Mouse (Mus musculus): ENCODE results near the gene Fkbpl. TPM values are rescaled to one million over a fixed set of nuclear protein-coding genes. Genes with fewer than 3 reads are reported as not detected.

Gene Fkbpl
- polyA plus RNA-seq, 1 experiment from 2014 or later, result 17.7 TPM

GRCm38 (mm10) chr17:34630761-34631301, 13.7 kb upstream of the Fkbpl start:
- Histone ChIP-seq H3K9me3 (ENCODE audit: low read length) (no peaks in the 10 kb centered on the region), H3K4me3 (ENCODE audit: low read length) (peak overlapping the region; percentile 36), H3K9ac (replicated peaks; ENCODE audit: low read length) (peak overlapping the region; percentile 53; the same call in 1 of the 2 replicates), H3K4me1 (ENCODE audit: insufficient read depth, low read length) (peaks cover 51% of the 10 kb centered on the region), H3K36me3 (ENCODE audit: insufficient read depth, low read length) (no peaks in the 10 kb centered on the region), H3K4me2 (replicated peaks; ENCODE audit: low read depth, low read length) (peak overlapping the region; percentile 56), H3K27ac (ENCODE audit: low read length) (no peak overlapping the region), H3K27me3 (ENCODE audit: insufficient read depth, low read length) (peaks cover 26% of the 10 kb centered on the region)
- WGBS, result 2% methylated on average over 44 of the region's 48 CpGs
- no peak for ATAC-seq (ENCODE audit: low FRiP score, low TSS enrichment)

GRCm38 (mm10) chr17:34631647-34632046, 12.9 kb upstream of the Fkbpl start:
- ATAC-seq (ENCODE audit: low FRiP score, low TSS enrichment), result no peak
- Histone ChIP-seq H3K27me3 (ENCODE audit: insufficient read depth, low read length) (peaks cover 26% of the 10 kb centered on the region), H3K9ac (replicated peaks; ENCODE audit: low read length) (peak overlapping the region; percentile 54; the same call in 1 of the 2 replicates)

GRCm38 (mm10) chr17:34632261-34632691, 12.3 kb upstream of the Fkbpl start:
- peak overlapping the region; percentile 82 for H3K4me2 ChIP-seq (replicated peaks; ENCODE audit: low read depth, low read length)
- peak overlapping the region; percentile 46 for H3K4me3 ChIP-seq (ENCODE audit: low read length)
- H3K9me3 ChIP-seq (ENCODE audit: low read length), result no peaks in the 10 kb centered on the region
- H3K27ac ChIP-seq (ENCODE audit: low read length), result peak overlapping the region; percentile 28; the same call in 1 of the 2 replicates
- under 1% methylated on average over 26 of the region's 26 CpGs for WGBS
- peak; percentile 36 for ATAC-seq (ENCODE audit: low FRiP score, low TSS enrichment)
- H3K27me3 ChIP-seq (ENCODE audit: insufficient read depth, low read length), result peaks cover 26% of the 10 kb centered on the region
- peak overlapping the region; percentile 54 for H3K9ac ChIP-seq (replicated peaks; ENCODE audit: low read length)
- peaks cover 43% of the 10 kb centered on the region for H3K4me1 ChIP-seq (ENCODE audit: insufficient read depth, low read length)
- H3K36me3 ChIP-seq (ENCODE audit: insufficient read depth, low read length), result no peaks in the 10 kb centered on the region

More at GRCm38 (mm10) chr17:34631647-34632046, 12.9 kb upstream of the Fkbpl start:
- peak overlapping the region; percentile 82 for H3K4me2 ChIP-seq (replicated peaks; ENCODE audit: low read depth, low read length)
- 8% methylated on average over 12 of the region's 12 CpGs for WGBS
- H3K27ac ChIP-seq (ENCODE audit: low read length), result no peak overlapping the region
- peak overlapping the region; percentile 46 for H3K4me3 ChIP-seq (ENCODE audit: low read length)
- H3K36me3 ChIP-seq (ENCODE audit: insufficient read depth, low read length), result no peaks in the 10 kb centered on the region
- no peaks in the 10 kb centered on the region for H3K9me3 ChIP-seq (ENCODE audit: low read length)
- peaks cover 43% of the 10 kb centered on the region for H3K4me1 ChIP-seq (ENCODE audit: insufficient read depth, low read length)

- H3K4me3 ChIP-seq (ENCODE audit: low read length), result no peak overlapping the region
- H3K9me3 ChIP-seq (ENCODE audit: low read length), result no peaks in the 10 kb centered on the region
- H3K36me3 ChIP-seq (ENCODE audit: insufficient read depth, low read length), result no peaks in the 10 kb centered on the region
- H3K4me1 ChIP-seq (ENCODE audit: insufficient read depth, low read length), result peaks cover 16% of the 10 kb centered on the region
- H3K27ac ChIP-seq (ENCODE audit: low read length), result no peak overlapping the region
- H3K4me2 ChIP-seq (replicated peaks; ENCODE audit: low read depth, low read length), result no peak overlapping the region
- WGBS, result 80% methylated on average over 2 of the region's 2 CpGs
- H3K27me3 ChIP-seq (ENCODE audit: insufficient read depth, low read length), result peaks cover 14% of the 10 kb centered on the region
- ATAC-seq (ENCODE audit: low FRiP score, low TSS enrichment), result no peak
- no peak overlapping the region for H3K9ac ChIP-seq (replicated peaks; ENCODE audit: low read length)
These were observed 8.9 kb upstream of the Fkbpl start for GRCm38 (mm10) chr17:34635671-34636070.

- ATAC-seq (ENCODE audit: low FRiP score, low TSS enrichment), result no peak
- peaks cover 8% of the 10 kb centered on the region; the same call in 1 of the 2 replicates for H3K4me1 ChIP-seq (ENCODE audit: insufficient read depth, low read length)
- WGBS, result 63% methylated on average over 3 of the region's 3 CpGs
- no peaks in the 10 kb centered on the region for H3K36me3 ChIP-seq (ENCODE audit: insufficient read depth, low read length)
- H3K9ac ChIP-seq (replicated peaks; ENCODE audit: low read length), result no peak overlapping the region
- no peak overlapping the region for H3K4me2 ChIP-seq (replicated peaks; ENCODE audit: low read depth, low read length)
- H3K9me3 ChIP-seq (ENCODE audit: low read length), result no peaks in the 10 kb centered on the region
- H3K27me3 ChIP-seq (ENCODE audit: insufficient read depth, low read length), result no peaks in the 10 kb centered on the region
- no peak overlapping the region for H3K4me3 ChIP-seq (ENCODE audit: low read length)
- no peak overlapping the region for H3K27ac ChIP-seq (ENCODE audit: low read length)
These were observed 7.1 kb upstream of the Fkbpl start for GRCm38 (mm10) chr17:34637459-34637858.

- Histone ChIP-seq H3K4me1 (ENCODE audit: insufficient read depth, low read length) (peaks cover 8% of the 10 kb centered on the region; the same call in 1 of the 2 replicates), H3K9me3 (ENCODE audit: low read length) (no peaks in the 10 kb centered on the region), H3K27ac (ENCODE audit: low read length) (no peak overlapping the region), H3K27me3 (ENCODE audit: insufficient read depth, low read length) (no peaks in the 10 kb centered on the region), H3K9ac (replicated peaks; ENCODE audit: low read length) (no peak overlapping the region), H3K4me2 (replicated peaks; ENCODE audit: low read depth, low read length) (no peak overlapping the region), H3K36me3 (ENCODE audit: insufficient read depth, low read length) (no peaks in the 10 kb centered on the region), H3K4me3 (ENCODE audit: low read length) (no peak overlapping the region)
- no peak for ATAC-seq (ENCODE audit: low FRiP score, low TSS enrichment)
- 71% methylated on average over 7 of the region's 7 CpGs for WGBS
These were observed 4.9 kb upstream of the Fkbpl start for GRCm38 (mm10) chr17:34639461-34640255.

GRCm38 (mm10) chr17:34640778-34641601, 3.6 kb upstream of the Fkbpl start:
- ATAC-seq (ENCODE audit: low FRiP score, low TSS enrichment), result 0 out of 2 replicates have a peak, but pooled peaks have one; percentile 23
- Histone ChIP-seq H3K36me3 (ENCODE audit: insufficient read depth, low read length) (no peaks in the 10 kb centered on the region), H3K27me3 (ENCODE audit: insufficient read depth, low read length) (no peaks in the 10 kb centered on the region), H3K4me2 (replicated peaks; ENCODE audit: low read depth, low read length) (0 out of 2 replicates have a peak overlapping the region, but pooled peaks have one; percentile 3), H3K9ac (replicated peaks; ENCODE audit: low read length) (peak overlapping the region; percentile 32), H3K9me3 (ENCODE audit: low read length) (no peaks in the 10 kb centered on the region), H3K4me3 (ENCODE audit: low read length) (no peak overlapping the region), H3K4me1 (ENCODE audit: insufficient read depth, low read length) (peaks cover 18% of the 10 kb centered on the region), H3K27ac (ENCODE audit: low read length) (peak overlapping the region; percentile 76)
- WGBS, result 12% methylated on average over 11 of the region's 11 CpGs

- no peak overlapping the region for H3K4me2 ChIP-seq (replicated peaks; ENCODE audit: low read depth, low read length)
- no peak overlapping the region for H3K9ac ChIP-seq (replicated peaks; ENCODE audit: low read length)
- H3K27ac ChIP-seq (ENCODE audit: low read length), result no peak overlapping the region
- H3K4me1 ChIP-seq (ENCODE audit: insufficient read depth, low read length), result peaks cover 20% of the 10 kb centered on the region
- H3K36me3 ChIP-seq (ENCODE audit: insufficient read depth, low read length), result no peaks in the 10 kb centered on the region
- ATAC-seq (ENCODE audit: low FRiP score, low TSS enrichment), result no peak
- H3K27me3 ChIP-seq (ENCODE audit: insufficient read depth, low read length), result no peaks in the 10 kb centered on the region
- H3K9me3 ChIP-seq (ENCODE audit: low read length), result no peaks in the 10 kb centered on the region
- no peak overlapping the region for H3K4me3 ChIP-seq (ENCODE audit: low read length)
- 80% methylated on average over 3 of the region's 3 CpGs for WGBS
These were observed 2.6 kb upstream of the Fkbpl start for GRCm38 (mm10) chr17:34641945-34642344.

GRCm38 (mm10) chr17:34643379-34643778, 1.2 kb upstream of the Fkbpl start:
- Histone ChIP-seq H3K9me3 (ENCODE audit: low read length) (no peaks in the 10 kb centered on the region), H3K4me3 (ENCODE audit: low read length) (no peak overlapping the region), H3K4me1 (ENCODE audit: insufficient read depth, low read length) (peaks cover 29% of the 10 kb centered on the region), H3K27ac (ENCODE audit: low read length) (no peak overlapping the region), H3K27me3 (ENCODE audit: insufficient read depth, low read length) (no peaks in the 10 kb centered on the region), H3K9ac (replicated peaks; ENCODE audit: low read length) (no peak overlapping the region), H3K4me2 (replicated peaks; ENCODE audit: low read depth, low read length) (no peak overlapping the region), H3K36me3 (ENCODE audit: insufficient read depth, low read length) (no peaks in the 10 kb centered on the region)
- WGBS, result 89% methylated on average over 4 of the region's 4 CpGs
- ATAC-seq (ENCODE audit: low FRiP score, low TSS enrichment), result no peak
